Mouse (Mus musculus) limb, embryonic 10.5 days (tissue): ENCODE results near the gene Scgb1b20. TPM values are rescaled to one million over a fixed set of nuclear protein-coding genes. Genes with fewer than 3 reads are reported as not detected.
"Not testable (repeated sequence)": the region's sequence is repeated elsewhere in the genome, so short reads cannot be mapped to it uniquely, and the experiment has no call there.

Experiments
- DNase-seq: peaks from one replicate; pipeline ENCODE4 v3.0.0-alpha.2; 2017; ENCODE audit warnings: low spot score
- H3K27ac ChIP-seq: fragments of 300-500 bp; sonication (generic); 2 replicates; pipeline ENCODE4 v1.5.1; 2016; ENCODE audit warnings: mild to moderate bottlenecking
- H3K27me3 ChIP-seq: fragments of 300-500 bp; sonication (generic); 2 replicates; pipeline ENCODE4 v1.6.1; 2016; ENCODE audit warnings: low read depth, mild to moderate bottlenecking; ENCODE audit not compliant: poor library complexity, severe bottlenecking
- H3K36me3 ChIP-seq: fragments of 300-500 bp; sonication (generic); 2 replicates; pipeline ENCODE4 v1.6.1; 2016; ENCODE audit warnings: mild to moderate bottlenecking, moderate library complexity
- H3K4me1 ChIP-seq: fragments of 300-500 bp; sonication (generic); 2 replicates; pipeline ENCODE4 v1.6.1; 2016
- H3K4me3 ChIP-seq: fragments of 300-500 bp; sonication (generic); 2 replicates; pipeline ENCODE4 v1.5.1; 2016; ENCODE audit warnings: mild to moderate bottlenecking, moderate library complexity
- H3K9me3 ChIP-seq: fragments of 300-500 bp; sonication (generic); replicated peaks from 2 replicates; pipeline ENCODE4 v1.6.1; 2016; ENCODE audit warnings: mild to moderate bottlenecking
- WGBS: fragments of 180-500 bp; shearing (Covaris S2); methylation state at CpG from one replicate; pipeline ENCODE4 v1.1.7; 2016; 5-methylcytosine and 5-hydroxymethylcytosine counted together
- polyA plus RNA-seq: library from polyadenylated mRNA; unstranded; fragments of >200 nt; fragmentation: Nextera tagmentation; extraction: Ambion mirVana; gene quantifications from 2 replicates; pipeline ENCODE4 v1.2.1, GENCODE M21; 2016

The Scgb1b20 gene
- not detected in 2 replicates for polyA plus RNA-seq

GRCm38 (mm10) chr7:33372934-33373333 is at the start of gene Scgb1b20:
Gene Scgb1b20, plus strand, starts transcription at chr7:33373234.
- WGBS, result 81% methylated on average over 4 of the region's 4 CpGs
- not testable (repeated sequence) for H3K4me3 ChIP-seq, H3K9me3 ChIP-seq, H3K27ac ChIP-seq, H3K4me1 ChIP-seq, DNase-seq, H3K36me3 ChIP-seq, H3K27me3 ChIP-seq

- not testable (repeated sequence) for H3K4me3 ChIP-seq
Measured at GRCm38 (mm10) chr7:33366222-33366621, 6.8 kb upstream of the Scgb1b20 start, which contains the start of gene Scgb2b20. Gene Scgb2b20, minus strand, starts transcription at chr7:33366322.

GRCm38 (mm10) chr7:33399749-33400148 is 26.7 kb downstream of the Scgb1b20 start:
- not testable (repeated sequence) for H3K4me3 ChIP-seq, H3K36me3 ChIP-seq, H3K27me3 ChIP-seq, H3K27ac ChIP-seq, H3K4me1 ChIP-seq, DNase-seq
- peaks cover 16% of the 10 kb centered on the region; the same call in 1 of the 2 replicates for H3K9me3 ChIP-seq

More at GRCm38 (mm10) chr7:33366222-33366621, 6.8 kb upstream of the Scgb1b20 start, which contains the start of gene Scgb2b20:
- H3K4me1 ChIP-seq, H3K36me3 ChIP-seq, H3K9me3 ChIP-seq, H3K27ac ChIP-seq, DNase-seq, H3K27me3 ChIP-seq: not testable (repeated sequence)
- 85% methylated on average over 2 of the region's 2 CpGs for WGBS

GRCm38 (mm10) chr7:33401650-33402049 is 28.6 kb downstream of the Scgb1b20 start:
- H3K27ac ChIP-seq, result no peak overlapping the region
- H3K36me3 ChIP-seq, result no peaks in the 10 kb centered on the region
- no peak overlapping the region for H3K4me3 ChIP-seq
- peaks cover 16% of the 10 kb centered on the region; the same call in 1 of the 2 replicates for H3K9me3 ChIP-seq
- WGBS, result 84% methylated on average over 1 of the region's 1 CpGs
- no peaks in the 10 kb centered on the region for H3K4me1 ChIP-seq
- H3K27me3 ChIP-seq, result no peaks in the 10 kb centered on the region
- no peak for DNase-seq

GRCm38 (mm10) chr7:33409681-33410080 is 36.6 kb downstream of the Scgb1b20 start:
- DNase-seq, H3K27ac ChIP-seq, H3K9me3 ChIP-seq, H3K36me3 ChIP-seq, H3K4me3 ChIP-seq, H3K27me3 ChIP-seq, H3K4me1 ChIP-seq: not testable (repeated sequence)
- 67% methylated on average over 1 of the region's 1 CpGs for WGBS

Other genes starting within 250 kb of the Scgb1b20 start
- gene Scgb2b18, start 199.4 kb upstream of the Scgb1b20 start, polyA plus RNA-seq, result not detected in 2 replicates
- gene Scgb1b18, start 187.7 kb upstream of the Scgb1b20 start, polyA plus RNA-seq, result not detected in 2 replicates
- not detected in 2 replicates for gene Scgb2b19, start 92.9 kb upstream of the Scgb1b20 start, polyA plus RNA-seq
- gene Scgb1b19, start 85.9 kb upstream of the Scgb1b20 start, polyA plus RNA-seq, result not detected in 2 replicates
- not detected in 2 replicates for gene Scgb2b20, start 6.9 kb upstream of the Scgb1b20 start, polyA plus RNA-seq
- gene Scgb2b21, start 147.2 kb downstream of the Scgb1b20 start, polyA plus RNA-seq, result not detected in 2 replicates